Mouse (Mus musculus): ENCODE results near the gene Zfp65. TPM values are rescaled to one million over a fixed set of nuclear protein-coding genes. Genes with fewer than 3 reads are reported as not detected.
"Not testable (repeated sequence)": the region's sequence is repeated elsewhere in the genome, so short reads cannot be mapped to it uniquely, and the experiment has no call there.

The Zfp65 gene
- polyA plus RNA-seq (2016; fragmentation: Nextera tagmentation; extraction: Ambion mirVana): 6.2 and 8.9 TPM in 2 replicates

DNA sequence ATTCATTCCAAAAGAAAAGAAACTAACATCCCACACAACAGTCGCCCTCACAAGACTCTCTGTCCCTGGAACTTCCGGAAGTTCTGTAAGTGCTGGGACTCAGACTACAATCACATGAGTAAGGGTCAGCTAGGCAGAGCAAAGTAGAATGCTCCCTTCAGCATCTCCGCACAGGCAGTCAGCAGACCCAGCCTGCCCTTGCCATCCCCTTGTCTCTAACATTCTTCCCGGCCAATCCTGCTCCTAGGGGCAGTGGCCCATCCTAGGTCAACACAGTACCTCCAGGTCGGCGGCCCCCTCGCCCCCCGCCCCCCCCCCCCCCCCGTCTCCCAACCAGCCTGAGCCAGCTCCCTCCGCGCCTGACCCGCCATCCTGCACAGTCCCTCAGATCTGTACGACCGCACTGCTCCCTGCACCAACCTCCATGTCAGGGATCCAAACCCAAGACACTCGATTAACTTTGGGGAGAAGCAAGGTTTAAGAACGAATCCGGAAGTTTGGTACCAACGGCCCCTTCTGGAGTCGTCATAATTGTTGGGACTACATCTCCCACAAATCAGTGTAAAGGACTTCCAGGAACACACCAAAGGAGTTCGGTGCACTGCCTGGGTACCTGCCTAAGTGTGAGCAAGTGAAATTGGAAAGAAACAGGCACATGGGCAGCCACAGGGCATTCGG is at the start of gene Zfp65:
Gene Zfp65, minus strand, starts transcription at position 533 of the 678 bp plus-strand sequence.
- DNase-seq (ENCODE audit: low spot score): peak; percentile 60
- Histone ChIP-seq H3K4me1 (peaks cover 5% of the 10 kb centered on the region; the same call in 1 of the 2 replicates), H3K36me3 (no peaks in the 10 kb centered on the region), H3K27me3 (ENCODE audit: low read depth, poor library complexity, severe bottlenecking) (no peaks in the 10 kb centered on the region), H3K9me3 (replicated peaks) (0 out of 2 replicates have a peak, but pooled peaks cover 2% of the 10 kb centered on the region), H3K4me3 (peak within 1 kb of the TSS; percentile 70), H3K27ac (peak within 1 kb of the TSS; percentile 89)
- 4% methylated on average over 16 of the region's 21 CpGs for WGBS

DNA sequence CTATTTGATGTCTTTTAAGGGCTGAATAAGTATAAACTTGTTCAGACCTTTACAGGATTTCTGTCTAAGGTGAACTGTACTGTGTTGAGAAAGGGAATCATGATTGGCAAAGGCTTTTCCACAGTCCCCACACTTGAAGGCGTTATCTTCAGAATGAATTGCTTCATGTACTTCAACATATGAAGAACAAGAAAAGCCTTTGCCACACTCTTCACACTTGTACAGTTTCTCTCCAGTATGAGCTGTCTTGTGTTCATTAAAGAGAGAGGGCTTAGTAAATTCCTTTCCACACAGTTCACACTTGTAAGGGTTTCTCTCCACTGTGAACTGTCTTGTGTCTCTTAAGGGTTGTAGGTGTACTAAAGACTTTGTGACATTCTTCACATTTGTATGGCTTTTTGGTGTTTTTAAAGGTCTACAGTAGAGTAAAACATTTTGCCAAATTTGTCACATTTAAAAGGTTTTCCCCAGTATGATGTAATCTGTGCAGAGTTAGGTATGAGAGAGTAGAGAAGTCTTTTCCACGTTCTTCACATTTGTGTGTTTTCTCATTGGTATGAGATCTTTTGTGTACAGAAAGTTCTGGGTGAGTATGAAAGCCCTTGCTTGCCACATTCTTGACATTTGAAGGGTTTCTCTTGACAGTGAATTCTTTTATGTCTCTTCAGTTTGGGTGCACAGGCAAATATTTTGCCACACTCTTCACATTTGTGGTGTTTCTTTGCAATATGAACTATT is 34.2 kb upstream of the Zfp65 start:
- DNase-seq (ENCODE audit: low spot score): no peak
- 92% methylated on average over 2 of the region's 2 CpGs for WGBS
- Histone ChIP-seq H3K4me3 (no peak overlapping the region), H3K36me3 (no peaks in the 10 kb centered on the region), H3K4me1 (no peaks in the 10 kb centered on the region), H3K9me3 (replicated peaks) (no peaks in the 10 kb centered on the region), H3K27ac (no peak overlapping the region), H3K27me3 (ENCODE audit: low read depth, poor library complexity, severe bottlenecking) (no peaks in the 10 kb centered on the region)

DNA sequence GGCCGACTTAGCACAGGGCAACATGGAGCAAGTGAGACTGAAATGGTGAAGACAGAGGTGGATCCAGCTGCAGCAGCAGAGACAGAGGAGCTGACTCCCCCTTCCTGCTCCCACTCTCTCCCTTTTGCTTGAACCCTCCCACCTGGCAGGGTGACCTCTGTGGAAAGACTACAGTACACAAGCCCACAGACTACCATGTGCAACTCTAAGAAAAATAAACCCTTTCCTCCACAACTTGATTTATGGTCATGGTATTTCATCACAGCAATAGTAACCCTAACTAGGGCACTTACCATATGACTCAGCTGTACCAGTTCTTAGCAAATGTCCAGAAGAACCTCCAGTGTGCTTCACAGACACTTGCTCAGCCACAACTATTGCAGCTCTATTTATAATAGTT is 31.0 kb upstream of the Zfp65 start:
- H3K36me3 ChIP-seq: no peaks in the 10 kb centered on the region
- 79% methylated on average over 1 of the region's 1 CpGs for WGBS
- no peak overlapping the region for H3K27ac ChIP-seq
- no peaks in the 10 kb centered on the region for H3K9me3 ChIP-seq (replicated peaks)
- no peak overlapping the region for H3K4me3 ChIP-seq
- no peak for DNase-seq (ENCODE audit: low spot score)
- no peaks in the 10 kb centered on the region for H3K4me1 ChIP-seq
- H3K27me3 ChIP-seq (ENCODE audit: low read depth, poor library complexity, severe bottlenecking): no peaks in the 10 kb centered on the region

DNA sequence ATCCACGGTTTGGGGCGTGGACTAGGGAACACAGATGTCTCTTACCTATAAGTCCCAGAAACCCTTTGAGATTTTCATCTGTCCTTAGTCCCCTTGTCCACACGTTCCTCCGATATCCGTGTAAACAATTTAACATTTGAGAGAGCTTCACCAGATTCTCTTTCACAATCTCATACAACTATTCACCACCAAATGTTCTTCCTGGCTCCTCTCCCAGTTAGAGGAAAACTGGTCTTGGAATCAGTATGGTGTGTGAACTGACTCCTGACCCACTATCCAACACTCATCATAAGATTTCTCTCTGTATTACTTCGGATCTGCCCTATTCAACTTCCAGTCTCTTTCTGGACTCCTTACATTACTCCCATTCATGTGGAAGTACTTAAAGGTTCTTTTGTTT is 26.8 kb upstream of the Zfp65 start:
- peaks cover 4% of the 10 kb centered on the region; the same call in 1 of the 2 replicates for H3K4me1 ChIP-seq
- H3K27ac ChIP-seq: no peak overlapping the region
- H3K36me3 ChIP-seq: peaks cover 9% of the 10 kb centered on the region; the same call in 1 of the 2 replicates
- no peaks in the 10 kb centered on the region for H3K9me3 ChIP-seq (replicated peaks)
- 83% methylated on average over 6 of the region's 6 CpGs for WGBS
- DNase-seq (ENCODE audit: low spot score): no peak
- no peak overlapping the region for H3K4me3 ChIP-seq
- H3K27me3 ChIP-seq (ENCODE audit: low read depth, poor library complexity, severe bottlenecking): no peaks in the 10 kb centered on the region

DNA sequence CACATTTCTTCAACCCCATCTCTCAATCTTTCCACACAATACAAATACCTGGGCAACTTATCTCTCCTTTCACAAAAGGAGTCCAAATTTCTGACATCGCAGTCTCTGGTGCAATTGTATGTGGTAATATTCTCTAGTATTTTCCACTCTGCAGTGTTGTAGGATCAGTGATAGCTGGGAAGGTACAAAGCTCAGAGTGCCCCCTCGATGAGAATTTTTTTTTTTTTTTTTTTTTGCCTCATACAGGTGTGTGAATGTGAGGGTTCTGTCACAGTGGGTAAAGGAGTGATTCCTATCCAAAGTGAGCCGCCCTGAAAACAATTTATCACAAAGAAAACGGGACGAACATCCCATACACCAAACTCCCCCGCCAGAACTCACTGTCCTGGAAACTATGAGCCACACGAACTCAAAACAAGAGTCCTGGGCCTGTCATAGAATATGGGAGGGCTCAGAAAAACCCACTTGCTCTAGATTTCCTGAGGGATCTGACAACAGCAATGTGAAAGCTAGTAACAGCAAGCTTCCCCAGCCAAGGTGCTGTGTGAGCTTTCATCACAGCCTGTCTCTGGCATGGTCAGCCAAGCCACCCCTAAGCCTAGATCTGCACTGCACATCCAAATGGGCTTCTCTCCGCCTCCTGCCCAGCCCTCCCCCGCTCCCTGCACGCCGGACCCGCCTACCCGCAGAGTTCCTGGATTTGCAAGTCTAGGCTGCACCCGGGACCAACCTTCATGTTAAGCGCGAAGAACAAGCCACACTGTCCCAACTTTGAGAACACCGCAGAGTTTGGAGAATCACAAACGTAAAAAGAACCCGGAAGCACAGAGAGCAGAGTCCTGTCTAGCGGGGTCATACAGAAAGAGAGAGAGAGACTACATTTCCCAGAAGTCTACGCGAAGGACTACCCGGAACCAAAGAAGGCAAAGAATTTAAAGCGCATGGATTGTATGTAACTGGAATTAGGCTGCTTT is 25.6 kb upstream of the Zfp65 start, which contains the start of gene Zfp85:
Gene Zfp85, minus strand, starts transcription at position 896 of the 974 bp plus-strand sequence.
- peak within 1 kb of the TSS; percentile 85 for H3K27ac ChIP-seq
- H3K4me3 ChIP-seq: peak within 1 kb of the TSS; percentile 71
- no peaks in the 10 kb centered on the region for H3K9me3 ChIP-seq (replicated peaks)
- no peaks in the 10 kb centered on the region for H3K27me3 ChIP-seq (ENCODE audit: low read depth, poor library complexity, severe bottlenecking)
- peaks cover 4% of the 10 kb centered on the region; the same call in 1 of the 2 replicates for H3K4me1 ChIP-seq
- peak; percentile 66 for DNase-seq (ENCODE audit: low spot score)
- H3K36me3 ChIP-seq: peaks cover 12% of the 10 kb centered on the region
- 8% methylated on average over 24 of the region's 24 CpGs for WGBS

DNA sequence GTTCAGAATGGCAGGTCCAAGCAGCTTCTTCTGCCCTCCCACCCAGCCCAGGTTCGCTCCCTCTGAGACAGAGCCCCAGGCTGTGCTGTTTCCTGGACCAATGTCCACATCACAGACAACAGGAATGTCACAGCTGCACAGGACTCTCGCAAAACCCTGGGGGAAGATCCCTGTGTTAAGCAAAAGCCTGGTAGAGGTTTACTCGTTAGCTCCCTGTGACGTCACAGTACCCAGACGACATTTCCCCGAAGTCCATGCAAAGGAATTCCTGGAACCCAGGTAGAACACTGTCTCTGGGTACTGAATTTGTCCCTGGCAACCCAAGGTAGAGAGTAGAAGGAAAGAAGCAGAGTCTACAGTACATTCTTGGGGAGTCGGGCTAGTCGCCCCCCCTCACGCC is 14.9 kb upstream of the Zfp65 start:
- H3K9me3 ChIP-seq (replicated peaks): no peaks in the 10 kb centered on the region
- WGBS: 92% methylated on average over 9 of the region's 9 CpGs
- no peak overlapping the region for H3K27ac ChIP-seq
- DNase-seq (ENCODE audit: low spot score): no peak
- H3K36me3 ChIP-seq: peaks cover 20% of the 10 kb centered on the region
- H3K27me3 ChIP-seq (ENCODE audit: low read depth, poor library complexity, severe bottlenecking): no peaks in the 10 kb centered on the region
- no peaks in the 10 kb centered on the region for H3K4me1 ChIP-seq
- no peak overlapping the region for H3K4me3 ChIP-seq

DNA sequence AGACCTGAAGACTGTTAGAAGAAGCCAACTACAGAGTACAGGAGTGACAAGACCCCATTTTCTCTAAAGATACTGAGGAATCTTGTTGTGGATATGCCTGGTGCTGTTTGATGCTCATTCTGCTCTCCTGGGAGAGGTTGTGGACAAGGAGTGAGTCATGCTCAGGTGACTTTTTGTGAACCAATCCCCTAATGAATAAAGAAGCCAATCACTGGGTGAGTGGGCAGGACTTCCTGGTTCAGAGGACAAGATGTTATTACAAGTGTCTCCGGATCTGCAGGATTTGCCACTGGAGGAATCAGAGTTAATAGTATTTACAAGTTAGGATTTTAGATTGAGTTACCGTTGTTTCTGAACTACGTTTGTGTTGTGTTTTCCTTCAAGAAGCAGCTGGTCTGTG is 14.0 kb upstream of the Zfp65 start:
- H3K9me3 ChIP-seq (replicated peaks): no peaks in the 10 kb centered on the region
- H3K27ac ChIP-seq: no peak overlapping the region
- DNase-seq (ENCODE audit: low spot score): no peak
- peaks cover 10% of the 10 kb centered on the region for H3K36me3 ChIP-seq
- no peaks in the 10 kb centered on the region for H3K4me1 ChIP-seq
- H3K4me3 ChIP-seq: no peak overlapping the region
- 88% methylated on average over 3 of the region's 3 CpGs for WGBS
- H3K27me3 ChIP-seq (ENCODE audit: low read depth, poor library complexity, severe bottlenecking): no peaks in the 10 kb centered on the region

DNA sequence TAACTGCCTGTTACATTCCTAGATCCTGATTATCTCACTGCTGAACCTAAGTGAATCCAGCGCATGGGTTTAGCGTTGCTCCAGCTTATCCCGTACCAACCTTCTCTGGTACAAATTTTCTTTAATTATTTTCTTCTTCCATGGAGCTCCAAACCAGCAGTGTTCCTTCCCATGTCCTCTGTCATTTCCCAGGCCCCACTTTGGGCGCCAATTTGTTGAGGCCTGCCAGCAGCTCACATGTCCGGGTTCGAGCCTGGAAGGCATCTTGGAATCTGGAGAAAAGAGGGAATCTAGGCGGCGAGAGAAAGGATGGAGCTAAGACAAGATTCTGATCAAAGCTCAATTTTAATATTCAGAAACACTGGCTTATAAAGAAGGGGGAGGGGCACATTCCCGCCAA is 5.4 kb upstream of the Zfp65 start:
- 90% methylated on average over 9 of the region's 9 CpGs for WGBS
- H3K36me3 ChIP-seq; H3K4me1 ChIP-seq; DNase-seq (ENCODE audit: low spot score); H3K9me3 ChIP-seq (replicated peaks); H3K27ac ChIP-seq; H3K27me3 ChIP-seq (ENCODE audit: low read depth, poor library complexity, severe bottlenecking); H3K4me3 ChIP-seq: not testable (repeated sequence)

DNA sequence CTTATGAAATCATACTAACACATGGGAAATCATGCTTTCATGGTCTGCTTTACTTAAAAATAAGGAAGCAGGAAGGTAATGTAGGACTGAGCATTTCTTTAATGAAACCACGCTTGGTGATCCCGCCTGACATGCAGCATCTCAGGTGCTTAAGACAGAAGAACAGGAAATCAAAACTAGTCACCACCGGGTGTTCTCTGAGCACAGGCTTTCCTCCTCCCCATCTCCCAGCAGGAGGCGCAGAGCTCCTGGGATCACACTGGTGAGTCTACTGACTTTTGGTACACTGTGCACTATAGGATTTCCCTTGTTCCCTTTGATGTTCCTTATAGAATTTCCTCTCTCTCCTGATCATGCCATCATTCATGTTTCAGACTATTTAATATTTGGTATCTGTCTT is 468 bp upstream of the Zfp65 start:
- not testable (repeated sequence) for H3K36me3 ChIP-seq; H3K27me3 ChIP-seq (ENCODE audit: low read depth, poor library complexity, severe bottlenecking); H3K27ac ChIP-seq; H3K4me1 ChIP-seq; DNase-seq (ENCODE audit: low spot score); H3K9me3 ChIP-seq (replicated peaks)
- WGBS: 54% methylated on average over 4 of the region's 4 CpGs
- peak overlapping the region; percentile 70 for H3K4me3 ChIP-seq

DNA sequence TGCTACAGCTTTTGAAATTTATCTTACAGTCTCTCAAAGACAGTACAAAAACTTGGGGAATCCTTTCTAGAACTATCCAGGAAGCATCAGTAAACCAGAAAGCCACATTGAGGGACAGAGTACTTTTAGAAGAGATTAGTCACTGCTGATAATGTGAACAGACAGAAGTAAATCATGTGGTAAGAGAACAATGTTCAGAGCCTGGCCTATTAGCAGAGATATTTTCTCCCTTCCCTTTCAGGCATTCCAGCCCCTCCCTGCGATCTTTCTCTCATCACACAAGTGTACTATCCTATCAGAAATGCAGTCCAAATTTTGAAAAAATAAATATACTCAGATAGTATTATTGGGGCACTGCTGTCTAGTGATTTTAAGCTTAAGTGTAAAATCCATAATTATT is 867 bp downstream of the Zfp65 start:
- Histone ChIP-seq H3K27me3 (ENCODE audit: low read depth, poor library complexity, severe bottlenecking) (no peaks in the 10 kb centered on the region), H3K27ac (peak overlapping the region; percentile 89; the same call in 1 of the 2 replicates), H3K4me1 (peaks cover 8% of the 10 kb centered on the region; the same call in 1 of the 2 replicates), H3K36me3 (no peaks in the 10 kb centered on the region), H3K4me3 (peak overlapping the region; percentile 70; the same call in 1 of the 2 replicates), H3K9me3 (replicated peaks) (0 out of 2 replicates have a peak, but pooled peaks cover under 1% of the 10 kb centered on the region)
- WGBS: 83% methylated on average over 1 of the region's 1 CpGs
- no peak for DNase-seq (ENCODE audit: low spot score)

DNA sequence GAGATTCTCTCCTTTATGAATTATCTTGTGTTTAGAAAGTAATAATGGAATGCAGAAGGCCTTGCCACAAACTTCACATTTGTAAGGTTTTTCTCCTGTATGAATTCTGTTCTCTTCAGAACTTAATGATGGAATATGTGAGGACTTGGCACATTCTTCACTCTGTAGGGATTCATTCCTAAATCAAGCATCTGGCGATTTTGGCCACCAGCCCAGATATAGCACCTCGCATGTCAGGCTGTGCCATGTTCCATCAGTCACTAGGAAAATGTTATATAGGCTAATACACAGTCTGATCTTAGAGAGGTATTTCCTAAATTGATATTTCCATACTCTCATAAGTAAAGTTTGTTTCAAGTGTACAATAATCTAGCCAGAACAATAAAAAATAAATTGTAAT is 3.6 kb downstream of the Zfp65 start:
- not testable (repeated sequence) for H3K36me3 ChIP-seq; H3K27me3 ChIP-seq (ENCODE audit: low read depth, poor library complexity, severe bottlenecking); DNase-seq (ENCODE audit: low spot score); H3K27ac ChIP-seq; H3K4me3 ChIP-seq; H3K9me3 ChIP-seq (replicated peaks)
- H3K4me1 ChIP-seq: peaks cover 10% of the 10 kb centered on the region; the same call in 1 of the 2 replicates
- 96% methylated on average over 2 of the region's 2 CpGs for WGBS

DNA sequence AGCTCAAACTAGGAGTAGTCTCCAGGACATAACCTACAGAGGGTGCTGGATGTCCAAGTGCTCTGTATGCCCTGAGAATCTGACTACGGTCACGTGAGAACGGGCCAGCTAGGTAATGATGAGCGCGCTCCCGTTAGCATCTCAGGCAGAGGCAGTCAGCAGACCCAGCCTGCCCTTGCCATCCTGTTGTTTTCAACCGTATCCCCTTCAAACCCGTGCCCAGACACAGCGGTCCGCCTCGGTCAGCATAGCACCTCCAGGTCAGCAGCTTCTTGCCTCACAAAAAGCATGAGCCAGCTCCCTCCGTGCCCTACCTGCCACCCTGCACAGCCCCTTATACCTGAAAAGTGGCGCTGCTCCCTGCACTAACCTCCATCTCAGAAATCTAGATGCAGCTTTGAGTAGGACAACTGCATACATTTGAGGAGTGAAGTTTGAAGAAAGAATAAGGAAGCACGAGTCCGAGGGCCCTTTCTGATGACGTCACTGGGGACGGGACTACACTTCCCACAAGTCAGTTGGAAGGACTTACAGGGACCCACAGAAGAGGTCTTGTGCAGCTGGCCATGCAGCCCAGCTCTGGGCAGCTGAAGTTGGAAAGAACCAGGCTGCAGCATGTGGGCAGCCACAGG is 5.0 kb downstream of the Zfp65 start:
- Histone ChIP-seq H3K27me3 (ENCODE audit: low read depth, poor library complexity, severe bottlenecking) (no peaks in the 10 kb centered on the region), H3K4me3 (peak overlapping the region; percentile 76), H3K9me3 (replicated peaks) (no peaks in the 10 kb centered on the region), H3K4me1 (peaks cover 10% of the 10 kb centered on the region; the same call in 1 of the 2 replicates), H3K27ac (peak overlapping the region; percentile 85), H3K36me3 (no peaks in the 10 kb centered on the region)
- WGBS: under 1% methylated on average over 17 of the region's 17 CpGs
- peak; percentile 82 for DNase-seq (ENCODE audit: low spot score)

All from limb, embryonic 10.5 days (tissue).